Mouse (Mus musculus) testis, adult 2 months (tissue): ENCODE measurements at regions not wholly inside any gene's neighbourhood (a gene's known extent, or its start where the extent isn't known, plus 50 kb on each side); places are given as distances from the start of the nearest gene placed in this dataset.

Source experiments
- H3K27ac ChIP-seq: fragments of 200-500 bp; 2 replicates; pipeline ENCODE4 v1.5.1; 2012; ENCODE audit warnings: low read depth, low read length; ENCODE audit not compliant: control insufficient read depth, insufficient read depth
- H3K27me3 ChIP-seq: fragments of 200-500 bp; 2 replicates; pipeline ENCODE4 v1.6.1; 2012; ENCODE audit warnings: mild to moderate bottlenecking, low read length, moderate library complexity; ENCODE audit not compliant: control insufficient read depth, insufficient read depth
- H3K36me3 ChIP-seq: fragments of 200-500 bp; 2 replicates; pipeline ENCODE4 v1.6.1; 2012; ENCODE audit warnings: mild to moderate bottlenecking, low read length; ENCODE audit not compliant: control insufficient read depth, insufficient read depth
- H3K4me1 ChIP-seq: fragments of 200-500 bp; 2 replicates; pipeline ENCODE4 v1.6.1; 2012; ENCODE audit warnings: low read length; ENCODE audit not compliant: control insufficient read depth, insufficient read depth
- H3K4me3 ChIP-seq: fragments of 200-500 bp; 2 replicates; pipeline ENCODE4 v1.5.1; 2012; ENCODE audit warnings: low read depth, mild to moderate bottlenecking, low read length, moderate library complexity, mixed read lengths; ENCODE audit not compliant: control insufficient read depth
- CTCF ChIP-seq: fragments of 200-500 bp; IDR thresholded peaks from 2 replicates; pipeline ENCODE4 v1.5.1; 2012; ENCODE audit warnings: low read depth, mild to moderate bottlenecking, inconsistent platforms, low read length, moderate library complexity; ENCODE audit not compliant: control insufficient read depth, insufficient read depth, insufficient replicate concordance
- POLR2A ChIP-seq: fragments of 200-500 bp; IDR thresholded peaks from 2 replicates; pipeline ENCODE4 v1.6.1; 2012; ENCODE audit warnings: low read depth, mild to moderate bottlenecking, inconsistent platforms, low read length, moderate library complexity; ENCODE audit not compliant: control insufficient read depth

DNA sequence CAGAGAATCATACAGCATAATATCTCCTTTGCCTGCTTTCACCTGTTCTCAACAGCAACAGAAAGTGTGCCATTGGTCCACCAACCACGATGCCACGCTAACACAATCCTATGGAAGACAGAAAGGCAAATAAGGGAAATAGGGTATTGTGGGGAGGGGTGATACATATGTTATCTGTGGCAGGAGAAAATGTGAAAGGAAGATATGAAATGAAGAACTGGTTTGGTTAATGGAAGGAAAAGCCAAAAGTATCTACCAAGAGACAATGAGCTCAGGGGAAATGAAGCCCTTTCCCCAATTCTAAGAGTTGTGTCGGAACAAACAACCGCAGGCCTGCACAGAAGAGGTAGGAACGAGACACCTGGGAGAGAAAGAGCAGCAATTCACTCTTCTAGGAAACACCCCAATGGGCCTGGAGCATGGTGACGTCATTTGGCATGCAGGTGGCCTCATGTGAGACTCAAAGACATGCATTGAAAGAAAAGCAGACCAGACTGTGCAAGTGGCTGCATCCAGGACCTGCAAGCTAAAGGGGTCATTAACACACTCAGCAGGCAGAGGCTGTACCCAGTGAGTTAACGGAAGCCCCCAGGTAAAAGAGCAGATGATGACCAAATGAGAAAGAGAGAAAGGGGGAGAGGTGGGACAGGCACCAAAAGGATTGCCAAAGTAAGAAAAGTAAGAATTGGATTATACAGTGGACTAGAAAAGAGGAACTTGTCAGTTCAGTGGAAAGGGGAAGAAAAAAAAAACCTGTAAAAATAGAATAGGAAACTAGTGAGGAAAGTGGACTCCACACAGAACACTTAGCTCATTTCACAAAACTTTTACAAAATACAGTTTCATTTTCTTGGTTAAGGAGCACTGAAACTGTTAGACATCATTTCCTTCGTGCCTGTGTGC, 522.2 kb upstream of the Cited2 start:
- TF ChIP-seq POLR2A (no peak), CTCF (no peak)
- no peaks in the 10 kb centered on the region for H3K4me1 ChIP-seq

DNA sequence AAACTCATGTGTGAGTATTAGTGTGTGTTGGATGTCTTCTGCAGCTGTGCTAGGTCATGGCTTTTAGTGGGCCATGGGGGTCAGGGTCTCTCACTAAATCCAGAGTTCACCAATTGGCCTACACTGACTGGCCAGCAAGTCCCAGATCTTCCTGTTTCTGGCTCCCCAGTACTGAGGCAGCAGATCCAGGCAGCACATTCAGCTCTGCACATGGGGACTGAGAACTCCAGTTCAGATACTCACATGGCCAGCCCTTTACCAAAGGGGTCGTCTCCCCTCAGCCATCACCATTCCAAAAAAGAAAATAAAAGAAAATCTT, 521.6 kb upstream of the Cited2 start:
- no peak overlapping the region for H3K4me3 ChIP-seq
- H3K4me1 ChIP-seq, result no peaks in the 10 kb centered on the region
- no peak overlapping the region for H3K27ac ChIP-seq
- no peaks in the 10 kb centered on the region for H3K27me3 ChIP-seq
- TF ChIP-seq POLR2A (no peak), CTCF (no peak)
- no peaks in the 10 kb centered on the region for H3K36me3 ChIP-seq

More for the DNA sequence above, 522.2 kb upstream of the Cited2 start:
- H3K36me3 ChIP-seq, result no peaks in the 10 kb centered on the region
- no peaks in the 10 kb centered on the region for H3K27me3 ChIP-seq
- no peak overlapping the region for H3K4me3 ChIP-seq
- no peak overlapping the region for H3K27ac ChIP-seq

DNA sequence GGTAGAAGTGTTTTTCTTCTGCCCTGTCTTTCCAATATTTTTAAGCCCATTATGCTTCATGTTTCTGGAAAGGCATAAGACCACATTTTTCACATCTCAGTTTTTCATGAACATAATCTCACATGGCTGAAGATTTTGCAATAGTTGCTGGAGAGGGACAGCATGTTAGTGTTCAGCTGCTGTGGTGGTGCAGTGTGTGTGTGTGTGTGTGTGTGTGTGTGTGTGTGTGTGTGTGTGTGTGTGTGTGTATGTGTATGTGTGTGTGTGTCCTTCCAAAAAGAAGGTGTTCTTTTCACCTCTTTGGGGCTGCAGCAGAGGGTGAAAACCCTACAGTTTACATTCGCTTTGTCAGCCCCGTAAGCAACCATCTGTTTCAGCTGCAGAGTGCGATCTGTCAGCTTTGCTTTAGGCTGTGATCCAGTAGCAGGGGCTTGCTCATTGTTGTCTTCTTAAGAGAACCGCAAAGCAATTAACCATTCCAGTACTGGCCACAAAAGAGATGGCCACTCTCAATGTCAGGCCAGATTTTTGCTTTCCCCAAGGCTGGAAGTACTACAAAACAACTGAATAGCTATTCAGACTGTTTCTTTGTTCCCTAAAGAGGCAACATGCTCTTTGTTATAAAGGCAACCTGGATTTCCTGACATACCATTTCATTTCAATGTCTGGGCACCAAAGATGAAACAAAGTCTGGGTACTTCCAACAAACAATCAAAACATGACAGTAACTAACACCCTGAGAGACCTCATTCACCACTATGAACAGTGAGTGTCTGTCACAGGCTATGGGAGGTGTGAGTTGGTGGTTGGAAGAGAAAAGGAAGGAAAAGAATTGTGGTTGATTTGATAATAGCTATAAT, 520.2 kb upstream of the Cited2 start:
- Histone ChIP-seq H3K27ac (no peak overlapping the region), H3K27me3 (no peaks in the 10 kb centered on the region), H3K4me1 (no peaks in the 10 kb centered on the region), H3K36me3 (no peaks in the 10 kb centered on the region), H3K4me3 (no peak overlapping the region)
- TF ChIP-seq CTCF, result no peak
- no peak for TF ChIP-seq POLR2A

DNA sequence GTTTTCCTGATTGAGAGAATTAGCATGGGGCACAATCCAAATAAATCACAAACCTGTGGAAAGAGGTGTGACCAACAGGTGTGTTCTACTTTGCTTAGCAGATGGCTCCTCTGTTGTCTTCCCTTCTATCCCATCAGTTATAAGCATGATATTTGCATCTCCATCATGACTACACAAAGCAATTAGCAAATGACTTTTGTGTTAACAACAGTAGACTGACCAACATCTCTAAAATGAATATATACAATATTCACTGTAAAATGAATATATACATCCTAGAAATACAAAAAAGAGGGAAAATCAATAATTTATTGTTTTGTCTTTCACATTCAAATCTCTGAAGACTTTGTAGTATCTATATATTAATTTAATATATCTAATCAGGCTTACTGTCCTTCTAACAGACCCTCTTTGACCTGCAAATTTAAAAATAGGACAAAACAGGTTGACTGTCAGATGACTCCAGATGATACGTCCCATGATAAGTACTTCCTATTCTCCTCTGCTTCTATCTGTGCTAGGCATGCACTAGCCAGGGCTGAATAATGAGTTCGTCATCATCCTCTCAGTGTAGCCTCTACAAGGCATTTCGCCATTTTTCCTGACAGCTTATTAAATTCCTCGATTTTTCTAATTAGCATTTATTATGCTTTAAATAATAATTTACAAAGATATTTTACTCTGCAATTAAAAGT, 519.5 kb upstream of the Cited2 start:
- TF ChIP-seq CTCF, result no peak
- no peak for TF ChIP-seq POLR2A
- Histone ChIP-seq H3K36me3 (no peaks in the 10 kb centered on the region), H3K27me3 (no peaks in the 10 kb centered on the region), H3K4me1 (no peaks in the 10 kb centered on the region), H3K4me3 (no peak overlapping the region), H3K27ac (no peak overlapping the region)

DNA sequence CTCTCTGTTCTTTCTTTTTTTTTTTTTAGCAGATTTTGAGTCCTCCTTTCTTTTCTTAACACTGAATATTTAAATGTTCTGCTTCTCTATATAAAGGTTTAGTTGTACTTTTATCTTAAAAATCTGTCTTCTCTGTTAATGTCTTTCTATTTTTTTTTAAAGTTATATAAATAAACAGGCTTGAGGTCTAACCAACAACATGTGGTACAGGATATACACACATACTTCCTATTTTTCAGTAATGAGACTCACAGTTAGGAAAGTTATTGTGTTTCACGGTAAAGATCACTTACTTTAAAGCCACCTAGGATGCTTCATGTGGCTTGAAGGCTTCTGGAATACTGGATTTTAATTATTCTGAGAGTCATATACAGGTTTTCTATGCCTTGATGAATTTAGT, 518.9 kb upstream of the Cited2 start:
- no peak for TF ChIP-seq POLR2A
- no peak for TF ChIP-seq CTCF

DNA sequence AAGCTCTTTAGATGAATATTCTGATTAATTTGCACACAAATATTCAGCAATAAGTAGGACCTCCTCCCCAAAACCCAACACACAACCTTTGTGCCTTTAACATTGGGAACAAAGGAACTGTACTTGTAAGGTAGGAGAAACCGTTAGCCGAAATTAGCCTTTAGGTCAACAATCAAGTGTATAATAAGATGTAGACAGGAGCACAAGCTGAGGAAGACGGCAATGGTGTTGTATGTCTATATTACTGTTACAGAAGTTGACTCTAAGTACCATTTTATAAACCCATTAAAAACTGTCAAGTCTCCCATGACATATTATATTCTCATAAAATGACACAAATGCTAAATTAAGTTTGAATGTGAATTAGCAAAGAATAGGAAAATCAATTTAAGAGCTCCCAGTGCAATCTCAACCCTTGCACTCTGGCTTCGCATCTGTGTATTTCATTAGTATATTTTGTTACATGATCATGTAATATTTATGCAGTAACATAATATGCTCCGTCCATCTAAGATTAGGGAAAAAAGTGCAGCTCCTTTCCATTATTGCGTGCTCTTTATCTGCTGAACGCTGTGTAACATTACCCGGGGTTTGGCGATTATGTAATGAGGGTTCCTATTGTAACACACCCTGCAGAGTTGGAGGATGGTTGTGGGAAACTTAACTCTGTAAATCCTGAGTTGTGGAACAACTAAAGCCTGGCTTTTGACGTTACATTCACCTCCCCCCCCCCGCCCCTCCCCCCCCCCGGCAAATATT, 510.3 kb upstream of the Cited2 start:
- no peak overlapping the region for H3K27ac ChIP-seq
- H3K27me3 ChIP-seq, result no peaks in the 10 kb centered on the region
- TF ChIP-seq CTCF (no peak), POLR2A (no peak)
- no peak overlapping the region for H3K4me3 ChIP-seq
- no peaks in the 10 kb centered on the region for H3K4me1 ChIP-seq
- no peaks in the 10 kb centered on the region for H3K36me3 ChIP-seq

More for the DNA sequence above, 518.9 kb upstream of the Cited2 start:
- Histone ChIP-seq H3K27me3 (no peaks in the 10 kb centered on the region), H3K4me3 (no peak overlapping the region), H3K27ac (no peak overlapping the region), H3K4me1 (no peaks in the 10 kb centered on the region), H3K36me3 (no peaks in the 10 kb centered on the region)
